Mouse (Mus musculus): ENCODE measurements around the gene Pank4.

The Pank4 gene

GRCm38 (mm10) chr4:154974163-154974611, 10.3 kb downstream of the Pank4 start:
- DNase-seq = no peak

GRCm38 (mm10) chr4:154980110-154980509, 16.2 kb downstream of the Pank4 start:
- DNase-seq = no peak

- no peak for DNase-seq
These were observed 17.2 kb downstream of the Pank4 start for GRCm38 (mm10) chr4:154981076-154981475.

GRCm38 (mm10) chr4:154981530-154981929, 17.6 kb downstream of the Pank4 start:
- peak; percentile 48 to 57 for DNase-seq

- no peak for DNase-seq
These were observed 18.6 kb downstream of the Pank4 start for GRCm38 (mm10) chr4:154982247-154983120.

GRCm38 (mm10) chr4:154983767-154984166, 19.8 kb downstream of the Pank4 start:
- no peak for DNase-seq

GRCm38 (mm10) chr4:154985151-154985777, 21.3 kb downstream of the Pank4 start:
- DNase-seq = no peak

GRCm38 (mm10) chr4:154986096-154986495, 22.2 kb downstream of the Pank4 start:
- DNase-seq = peak; percentile 66 to 71

- no peak for DNase-seq
These were observed 22.8 kb downstream of the Pank4 start for GRCm38 (mm10) chr4:154986750-154987149.

- DNase-seq = no peak
These were observed 31.0 kb downstream of the Pank4 start for GRCm38 (mm10) chr4:154994876-154995275.

GRCm38 (mm10) chr4:154996572-154997154, 32.7 kb downstream of the Pank4 start:
- DNase-seq = no peak

- DNase-seq = no peak
These were observed 35.5 kb downstream of the Pank4 start for GRCm38 (mm10) chr4:154999379-154999778.

- DNase-seq = no peak
These were observed 41.4 kb downstream of the Pank4 start for GRCm38 (mm10) chr4:155005278-155005677.

GRCm38 (mm10) chr4:155006296-155006695, 42.4 kb downstream of the Pank4 start:
- DNase-seq = no peak

GRCm38 (mm10) chr4:155007641-155008040, 43.7 kb downstream of the Pank4 start:
- DNase-seq = no peak

- no peak for DNase-seq
These were observed 44.2 kb downstream of the Pank4 start for GRCm38 (mm10) chr4:155008075-155008474.

- DNase-seq = no peak
These were observed 45.3 kb downstream of the Pank4 start for GRCm38 (mm10) chr4:155009216-155009615.

GRCm38 (mm10) chr4:155010870-155011269, 46.9 kb downstream of the Pank4 start:
- DNase-seq = no peak

- DNase-seq = no peak
These were observed 47.5 kb downstream of the Pank4 start for GRCm38 (mm10) chr4:155011312-155012025.

- no peak for DNase-seq
These were observed 48.2 kb downstream of the Pank4 start for GRCm38 (mm10) chr4:155012115-155012514.

GRCm38 (mm10) chr4:155012788-155013187, 48.9 kb downstream of the Pank4 start:
- peak; percentile 53 for DNase-seq

GRCm38 (mm10) chr4:155014244-155014643, 50.3 kb downstream of the Pank4 start:
- no peak for DNase-seq

- DNase-seq = no peak
These were observed 50.9 kb downstream of the Pank4 start for GRCm38 (mm10) chr4:155014791-155015190.

Data from thymus, postnatal 36 days (tissue).